Mouse (Mus musculus) forebrain, embryonic 15.5 days (tissue): ENCODE results near the gene Adamts20. TPM values are rescaled to one million over a fixed set of nuclear protein-coding genes. Genes with fewer than 3 reads are reported as not detected.
"Not testable (repeated sequence)": the region's sequence is repeated elsewhere in the genome, so short reads cannot be mapped to it uniquely, and the experiment has no call there.

ENCODE experiments used
- ATAC-seq: fragments of 200-750 bp; cut with Nextera tagmentation; replicated peaks from 2 replicates; pipeline ENCODE4 v1.8.0; 2017; ENCODE audit warnings: mild to moderate bottlenecking, moderate TSS enrichment, moderate library complexity
- H3K27ac ChIP-seq: fragments of 300-500 bp; sonication (generic); replicated peaks from 2 replicates; pipeline ENCODE4 v1.5.1; 2015; ENCODE audit warnings: mild to moderate bottlenecking, inconsistent platforms
- H3K27me3 ChIP-seq: fragments of 300-500 bp; sonication (generic); 2 replicates; pipeline ENCODE4 v1.6.1; 2015; ENCODE audit warnings: inconsistent platforms
- H3K36me3 ChIP-seq: fragments of 300-500 bp; sonication (generic); 2 replicates; pipeline ENCODE4 v1.6.1; 2015; ENCODE audit warnings: mild to moderate bottlenecking, inconsistent platforms
- H3K4me1 ChIP-seq: fragments of 300-500 bp; sonication (generic); 2 replicates; pipeline ENCODE4 v1.6.1; 2015; ENCODE audit warnings: inconsistent platforms
- H3K4me2 ChIP-seq: fragments of 300-500 bp; sonication (generic); replicated peaks from 2 replicates; pipeline ENCODE4 v1.6.1; 2015; ENCODE audit warnings: mild to moderate bottlenecking, inconsistent platforms
- H3K4me3 ChIP-seq: fragments of 300-500 bp; sonication (generic); 2 replicates; pipeline ENCODE4 v1.5.1; 2015; ENCODE audit warnings: mild to moderate bottlenecking, inconsistent platforms
- H3K9ac ChIP-seq: fragments of 300-500 bp; sonication (generic); replicated peaks from 2 replicates; pipeline ENCODE4 v1.6.1; 2015; ENCODE audit warnings: mild to moderate bottlenecking, inconsistent platforms
- H3K9me3 ChIP-seq: fragments of 300-500 bp; sonication (generic); 2 replicates; pipeline ENCODE4 v1.6.1; 2016; ENCODE audit warnings: inconsistent platforms
- WGBS: fragments of 180-500 bp; shearing (Covaris S2); methylation state at CpG from one replicate; pipeline ENCODE4 v1.1.7; 2015; ENCODE audit warnings: mixed read lengths; 5-methylcytosine and 5-hydroxymethylcytosine counted together
- polyA plus RNA-seq: library from polyadenylated mRNA; unstranded; fragments of >200 nt; fragmentation: Nextera tagmentation; extraction: Ambion mirVana; gene quantifications from 2 replicates; pipeline ENCODE4 v1.2.1, GENCODE M21; 2015

Gene Adamts20
- polyA plus RNA-seq, 1 experiment from 2014 or later: 3.5 TPM

GRCm38 (mm10) chr15:94404071-94404545 is 61.1 kb downstream of the Adamts20 start:
- Histone ChIP-seq H3K4me1 (peaks cover 23% of the 10 kb centered on the region), H3K36me3 (no peaks in the 10 kb centered on the region), H3K4me2 (peak overlapping the region; percentile 99), H3K4me3 (peak overlapping the region; percentile 92), H3K27me3 (peaks cover 7% of the 10 kb centered on the region; the same call in 1 of the 2 replicates), H3K9me3 (no peaks in the 10 kb centered on the region), H3K9ac (peak overlapping the region; percentile 72), H3K27ac (peak overlapping the region; percentile 66; the same call in 1 of the 2 replicates)
- under 1% methylated on average over 63 of the region's 65 CpGs for WGBS
- peak; percentile 95 for ATAC-seq

GRCm38 (mm10) chr15:94403461-94404070 is 61.7 kb downstream of the Adamts20 start:
- peak overlapping the region; percentile 92 for H3K4me3 ChIP-seq
- H3K36me3 ChIP-seq: no peaks in the 10 kb centered on the region
- peak overlapping the region; percentile 66; the same call in 1 of the 2 replicates for H3K27ac ChIP-seq
- H3K27me3 ChIP-seq: peaks cover 7% of the 10 kb centered on the region; the same call in 1 of the 2 replicates
- 1% methylated on average over 34 of the region's 34 CpGs for WGBS
- peak; percentile 77 for ATAC-seq
- peak overlapping the region; percentile 99 for H3K4me2 ChIP-seq
- H3K4me1 ChIP-seq: peaks cover 23% of the 10 kb centered on the region
- peak overlapping the region; percentile 72 for H3K9ac ChIP-seq
- H3K9me3 ChIP-seq: no peaks in the 10 kb centered on the region

DNA sequence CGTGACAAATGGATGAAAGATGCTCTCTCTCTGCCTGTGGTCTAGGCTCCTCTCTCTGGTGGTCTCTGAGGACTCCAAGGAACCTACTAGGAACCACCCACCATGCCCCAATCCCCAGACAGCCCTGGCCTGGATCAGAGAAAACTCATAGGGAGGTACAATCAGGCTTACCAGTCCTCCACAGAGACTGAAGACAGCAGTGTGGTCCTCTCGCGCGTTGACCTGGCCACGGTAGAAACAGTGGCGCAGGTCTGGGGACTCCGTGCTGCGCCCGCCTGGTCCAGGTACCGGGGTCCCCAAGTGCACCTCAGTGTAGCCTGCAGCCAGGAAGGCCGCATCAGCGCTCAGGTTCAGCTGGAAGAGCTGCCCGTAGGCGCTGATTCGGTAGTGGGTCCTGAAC is 62.2 kb downstream of the Adamts20 start:
- H3K4me2 ChIP-seq: peak overlapping the region; percentile 99
- WGBS: 4% methylated on average over 15 of the region's 15 CpGs

GRCm38 (mm10) chr15:94392737-94393136 is 72.5 kb downstream of the Adamts20 start:
- Histone ChIP-seq H3K4me1 (no peaks in the 10 kb centered on the region), H3K4me3 (no peak overlapping the region), H3K4me2 (no peak overlapping the region), H3K27ac (no peak overlapping the region), H3K36me3 (no peaks in the 10 kb centered on the region), H3K9me3 (no peaks in the 10 kb centered on the region), H3K9ac (no peak overlapping the region), H3K27me3 (no peaks in the 10 kb centered on the region)
- ATAC-seq: no peak
- WGBS: 9% methylated on average over 7 of the region's 7 CpGs

More for the DNA sequence above, 62.2 kb downstream of the Adamts20 start:
- Histone ChIP-seq H3K27ac (no peak overlapping the region), H3K9me3 (no peaks in the 10 kb centered on the region), H3K4me1 (peaks cover 23% of the 10 kb centered on the region), H3K27me3 (peaks cover 7% of the 10 kb centered on the region; the same call in 1 of the 2 replicates), H3K36me3 (no peaks in the 10 kb centered on the region), H3K9ac (peak overlapping the region; percentile 72), H3K4me3 (peak overlapping the region; percentile 92)
- ATAC-seq: 0 out of 2 replicates have a peak, but pooled peaks have one; percentile 7

DNA sequence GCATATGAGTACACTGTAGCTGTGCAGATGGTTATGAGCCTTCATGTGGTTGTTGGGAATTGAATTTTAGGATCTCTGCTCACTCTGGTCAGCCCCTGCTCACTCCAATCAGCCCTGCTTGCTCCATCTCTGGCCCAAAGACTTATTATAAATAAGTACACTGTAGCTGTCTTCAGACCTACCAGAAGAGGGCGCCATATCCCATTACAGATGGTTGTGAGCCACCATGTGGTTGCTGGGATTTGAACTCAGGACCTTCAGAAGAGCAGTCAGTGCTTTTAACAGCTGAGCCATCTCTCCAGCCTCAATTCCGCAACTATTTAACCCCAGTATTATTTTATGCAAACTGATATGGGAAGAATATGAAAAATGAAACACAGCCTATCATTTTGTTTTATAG is 75.1 kb downstream of the Adamts20 start:
- H3K4me3 ChIP-seq, H3K4me1 ChIP-seq, H3K36me3 ChIP-seq, H3K27me3 ChIP-seq, H3K9ac ChIP-seq, H3K4me2 ChIP-seq, H3K9me3 ChIP-seq, H3K27ac ChIP-seq, ATAC-seq: not testable (repeated sequence)
- 79% methylated on average over 2 of the region's 2 CpGs for WGBS

- 91% methylated on average over 5 of the region's 9 CpGs for WGBS
- H3K9ac ChIP-seq: no peak overlapping the region
- no peak for ATAC-seq
Observed at GRCm38 (mm10) chr15:94379425-94379824, 85.8 kb downstream of the Adamts20 start.

DNA sequence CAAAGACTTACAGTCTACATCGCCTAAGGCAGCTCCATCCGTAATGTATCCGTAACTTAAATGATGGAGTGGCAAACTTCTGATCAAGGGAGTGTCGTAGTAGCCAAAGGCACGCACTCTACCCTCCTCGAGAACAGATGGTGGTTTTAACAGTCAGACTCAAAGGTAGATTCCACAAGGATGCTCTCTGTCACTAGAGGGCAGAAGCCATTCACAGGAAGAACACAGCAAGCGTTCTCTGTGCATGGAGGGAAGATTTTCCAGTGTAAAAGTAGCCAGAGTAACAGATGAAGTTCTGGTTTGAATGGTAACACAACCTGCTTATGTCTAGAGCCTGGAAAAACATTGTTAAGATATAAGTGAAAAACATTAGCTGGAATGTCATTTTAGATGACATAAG is 92.7 kb downstream of the Adamts20 start:
- no peak for ATAC-seq
- no peaks in the 10 kb centered on the region for H3K27me3 ChIP-seq
- WGBS: 77% methylated on average over 7 of the region's 7 CpGs

More at GRCm38 (mm10) chr15:94379425-94379824, 85.8 kb downstream of the Adamts20 start:
- H3K4me3 ChIP-seq: no peak overlapping the region
- H3K36me3 ChIP-seq: no peaks in the 10 kb centered on the region
- H3K27ac ChIP-seq: no peak overlapping the region
- H3K4me2 ChIP-seq: no peak overlapping the region
- no peaks in the 10 kb centered on the region for H3K27me3 ChIP-seq
- no peaks in the 10 kb centered on the region for H3K4me1 ChIP-seq
- H3K9me3 ChIP-seq: no peaks in the 10 kb centered on the region

DNA sequence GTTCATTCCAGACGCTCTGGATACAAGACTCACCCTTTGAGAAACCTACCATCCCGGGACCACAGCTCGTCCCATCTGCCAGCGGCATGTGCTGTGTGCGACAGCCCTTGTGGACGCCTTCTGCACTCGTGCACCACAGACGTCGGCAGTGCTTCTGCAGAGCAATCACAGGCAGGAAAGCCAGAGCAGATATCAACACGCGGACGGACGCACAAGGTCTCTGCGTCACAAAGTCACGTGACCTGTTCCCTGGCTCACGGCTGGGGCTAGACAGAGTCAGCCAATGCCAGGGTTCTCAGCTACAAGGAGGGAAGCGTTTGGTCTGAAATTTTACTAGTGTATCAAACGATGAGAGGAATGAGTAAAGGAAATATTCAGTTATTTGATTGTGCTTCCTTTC is 116.2 kb downstream of the Adamts20 start:
- no peak overlapping the region for H3K4me2 ChIP-seq
- ATAC-seq: no peak
- no peaks in the 10 kb centered on the region for H3K4me1 ChIP-seq
- no peak overlapping the region for H3K27ac ChIP-seq
- no peaks in the 10 kb centered on the region for H3K36me3 ChIP-seq
- no peaks in the 10 kb centered on the region for H3K27me3 ChIP-seq
- H3K4me3 ChIP-seq: no peak overlapping the region
- H3K9me3 ChIP-seq: no peaks in the 10 kb centered on the region
- no peak overlapping the region for H3K9ac ChIP-seq
- WGBS: 91% methylated on average over 18 of the region's 18 CpGs

More for the DNA sequence above, 92.7 kb downstream of the Adamts20 start:
- Histone ChIP-seq H3K9me3 (no peaks in the 10 kb centered on the region), H3K4me2 (no peak overlapping the region), H3K27ac (no peak overlapping the region), H3K9ac (no peak overlapping the region), H3K36me3 (no peaks in the 10 kb centered on the region), H3K4me3 (no peak overlapping the region), H3K4me1 (no peaks in the 10 kb centered on the region)

DNA sequence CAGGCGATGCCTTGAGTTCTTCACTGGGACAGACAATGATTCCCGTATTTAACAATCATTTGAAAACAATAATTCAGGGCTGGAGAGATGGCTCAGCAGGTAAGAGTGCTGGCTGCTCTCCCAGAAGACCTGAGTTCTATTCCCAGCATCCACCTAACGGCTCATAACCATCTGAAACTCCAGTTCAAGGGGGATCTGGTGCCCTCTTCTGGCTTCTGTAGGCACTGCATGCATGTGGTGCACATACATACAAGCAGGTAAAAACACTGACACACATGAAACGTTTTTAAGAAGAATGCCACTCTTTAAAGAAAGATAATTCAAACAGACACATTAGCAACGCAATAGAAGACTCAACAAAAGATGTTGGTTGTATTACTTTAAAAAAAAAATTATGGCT is 120.9 kb downstream of the Adamts20 start:
- H3K4me2 ChIP-seq: no peak overlapping the region
- H3K4me1 ChIP-seq: no peaks in the 10 kb centered on the region
- no peaks in the 10 kb centered on the region for H3K36me3 ChIP-seq
- no peaks in the 10 kb centered on the region for H3K9me3 ChIP-seq
- H3K27me3 ChIP-seq: no peaks in the 10 kb centered on the region
- H3K4me3 ChIP-seq: no peak overlapping the region
- WGBS: 91% methylated on average over 5 of the region's 5 CpGs
- H3K27ac ChIP-seq: no peak overlapping the region
- no peak for ATAC-seq
- H3K9ac ChIP-seq: no peak overlapping the region

GRCm38 (mm10) chr15:94342365-94342764 is 122.9 kb downstream of the Adamts20 start:
- Histone ChIP-seq H3K36me3 (no peaks in the 10 kb centered on the region), H3K9me3 (no peaks in the 10 kb centered on the region), H3K4me1 (no peaks in the 10 kb centered on the region), H3K27me3 (no peaks in the 10 kb centered on the region), H3K27ac (no peak overlapping the region), H3K4me3 (no peak overlapping the region), H3K4me2 (no peak overlapping the region), H3K9ac (no peak overlapping the region)
- no peak for ATAC-seq
- WGBS: 57% methylated on average over 10 of the region's 10 CpGs

GRCm38 (mm10) chr15:94339011-94339410 is 126.2 kb downstream of the Adamts20 start:
- Histone ChIP-seq H3K27me3 (no peaks in the 10 kb centered on the region), H3K9me3 (no peaks in the 10 kb centered on the region), H3K9ac (no peak overlapping the region), H3K4me1 (0 out of 2 replicates have a peak, but pooled peaks cover 4% of the 10 kb centered on the region), H3K36me3 (no peaks in the 10 kb centered on the region), H3K4me2 (no peak overlapping the region), H3K27ac (no peak overlapping the region), H3K4me3 (no peak overlapping the region)
- ATAC-seq: no peak
- WGBS: 92% methylated on average over 8 of the region's 8 CpGs

DNA sequence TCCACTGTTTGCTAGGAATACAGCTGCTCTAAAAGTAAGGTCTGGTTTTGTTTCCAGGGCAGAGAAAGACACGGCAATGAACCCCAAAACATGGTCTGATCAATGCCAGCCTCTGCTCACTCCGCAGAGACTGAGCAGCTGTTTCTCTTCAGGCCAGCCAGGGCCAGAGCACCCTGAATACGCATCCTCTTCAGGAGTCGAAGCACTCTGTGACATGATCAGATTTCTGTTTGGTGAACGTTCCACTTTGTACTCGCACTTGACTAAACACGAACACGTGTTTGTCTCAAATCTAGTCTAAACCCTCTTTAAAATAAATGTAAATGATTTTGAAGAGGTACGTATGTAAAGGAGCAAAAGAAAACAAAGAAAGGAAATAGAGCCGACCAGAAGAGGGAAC is 130.6 kb downstream of the Adamts20 start:
- no peak for ATAC-seq
- WGBS: 43% methylated on average over 10 of the region's 10 CpGs
- H3K27me3 ChIP-seq: no peaks in the 10 kb centered on the region

More for the DNA sequence above, 130.6 kb downstream of the Adamts20 start:
- no peak overlapping the region for H3K9ac ChIP-seq
- no peak overlapping the region for H3K27ac ChIP-seq
- H3K36me3 ChIP-seq: no peaks in the 10 kb centered on the region
- H3K4me3 ChIP-seq: no peak overlapping the region
- H3K4me2 ChIP-seq: no peak overlapping the region
- H3K4me1 ChIP-seq: 0 out of 2 replicates have a peak, but pooled peaks cover 4% of the 10 kb centered on the region
- H3K9me3 ChIP-seq: no peaks in the 10 kb centered on the region
